Mouse (Mus musculus): ENCODE results near the gene Hectd4. TPM values are rescaled to one million over a fixed set of nuclear protein-coding genes. Genes with fewer than 3 reads are reported as not detected.

Gene Hectd4
- polyA plus RNA-seq, 1 experiment, result 8.6 TPM

DNA sequence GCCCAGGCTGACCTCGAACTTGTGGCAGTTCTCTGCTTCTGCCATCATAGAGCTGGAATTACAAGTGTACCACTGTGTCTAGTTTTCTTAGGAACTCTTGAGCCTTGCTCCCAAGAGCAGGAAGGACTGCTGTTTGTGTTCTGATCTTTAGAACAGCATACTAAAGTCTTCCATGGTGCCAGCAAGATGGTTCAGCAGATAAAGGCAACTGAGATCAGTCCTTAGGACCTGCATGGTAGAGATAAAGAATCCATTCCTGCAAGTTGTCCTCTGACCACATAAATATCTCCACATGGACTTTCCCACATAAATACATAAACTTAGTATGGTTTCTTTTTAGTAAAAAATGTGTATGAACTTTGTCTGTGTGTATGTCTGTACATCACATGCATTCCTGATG is 22.7 kb downstream of the Hectd4 start:
- H3K36me3 ChIP-seq (replicated peaks; ENCODE audit: low read length), result peaks cover 16% of the 10 kb centered on the region
- H3K4me3 ChIP-seq (replicated peaks), result peak overlapping the region; percentile 9
- no peaks in the 10 kb centered on the region for H3K27me3 ChIP-seq (replicated peaks)
- TF ChIP-seq GATA1 (IDR thresholded peaks at IDR 0.05; ENCODE audit: borderline replicate concordance, low read length) (no peak), FLI1 (IDR thresholded peaks at IDR 0.05; ENCODE audit: low read length) (no peak)
- H3K4me1 ChIP-seq, result peaks cover 97% of the 10 kb centered on the region
- H3K9me3 ChIP-seq, result no peaks in the 10 kb centered on the region

DNA sequence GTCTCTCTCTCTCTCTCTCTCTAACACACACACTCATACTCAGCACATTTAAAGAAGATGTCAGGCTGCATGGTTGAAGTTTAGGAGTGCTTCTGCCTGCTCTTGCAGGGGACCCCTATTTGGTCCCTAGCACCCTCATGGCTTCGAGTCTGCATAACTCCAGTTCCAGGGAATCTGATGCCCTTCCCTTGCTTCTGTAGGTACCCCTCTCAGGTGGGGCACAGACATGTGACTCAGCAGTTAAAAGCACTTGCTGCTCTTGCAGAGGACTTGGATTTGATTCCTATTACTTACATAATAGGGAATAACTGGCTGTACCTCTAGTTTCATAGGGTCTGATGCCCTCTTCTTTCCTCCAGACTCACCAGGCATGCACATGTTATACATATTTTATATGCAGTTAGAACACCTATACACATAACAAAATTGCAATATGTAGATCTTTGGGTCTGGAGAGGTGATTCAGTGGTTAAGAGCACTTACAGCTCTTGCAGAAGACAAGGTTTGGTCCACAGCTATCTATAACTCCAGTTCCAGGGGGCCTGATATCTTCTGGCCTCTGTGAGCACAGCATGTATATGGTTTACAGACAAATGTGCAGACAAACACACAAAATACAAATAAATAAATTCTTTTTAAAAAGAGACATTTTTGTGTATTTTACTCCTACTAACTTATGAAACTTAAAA is 23.8 kb downstream of the Hectd4 start:
- Histone ChIP-seq H3K4me1 (peaks cover 98% of the 10 kb centered on the region), H3K36me3 (replicated peaks; ENCODE audit: low read length) (peaks cover 18% of the 10 kb centered on the region), H3K4me3 (replicated peaks) (no peak overlapping the region)

GRCm38 (mm10) chr5:121244365-121244731 is 24.3 kb downstream of the Hectd4 start:
- no peak for TF ChIP-seq FLI1 (IDR thresholded peaks at IDR 0.05; ENCODE audit: low read length)
- no peak for TF ChIP-seq GATA1 (IDR thresholded peaks at IDR 0.05; ENCODE audit: borderline replicate concordance, low read length)
- H3K36me3 ChIP-seq (replicated peaks; ENCODE audit: low read length), result peaks cover 18% of the 10 kb centered on the region
- peaks cover 98% of the 10 kb centered on the region for H3K4me1 ChIP-seq
- no peak overlapping the region for H3K4me3 ChIP-seq (replicated peaks)
- no peaks in the 10 kb centered on the region for H3K9me3 ChIP-seq
- H3K27me3 ChIP-seq (replicated peaks), result no peaks in the 10 kb centered on the region

More for the DNA sequence above, 23.8 kb downstream of the Hectd4 start:
- no peaks in the 10 kb centered on the region for H3K9me3 ChIP-seq
- no peaks in the 10 kb centered on the region for H3K27me3 ChIP-seq (replicated peaks)
- TF ChIP-seq GATA1 (IDR thresholded peaks at IDR 0.05; ENCODE audit: borderline replicate concordance, low read length), result no peak
- TF ChIP-seq FLI1 (IDR thresholded peaks at IDR 0.05; ENCODE audit: low read length), result no peak

DNA sequence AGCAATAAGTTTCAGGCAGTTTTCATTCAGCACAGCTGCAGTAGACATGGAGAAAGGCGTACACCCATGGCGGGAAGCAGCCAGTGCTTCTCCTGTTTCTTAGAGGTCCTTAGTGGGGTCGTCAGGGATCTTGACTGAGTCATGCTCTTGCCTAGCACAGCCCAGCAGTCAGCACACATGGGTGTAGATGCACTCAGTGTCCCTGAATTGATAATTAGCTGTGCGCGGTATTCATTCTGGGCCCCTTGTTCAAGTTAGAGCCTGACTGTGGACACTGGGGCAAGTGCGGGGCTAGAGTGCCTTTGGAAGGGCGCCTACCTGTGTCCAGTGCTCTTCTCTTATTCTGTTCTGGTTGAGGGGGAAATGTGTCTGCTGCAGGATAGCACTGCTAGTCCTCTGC is 25.2 kb downstream of the Hectd4 start:
- H3K36me3 ChIP-seq (replicated peaks; ENCODE audit: low read length), result peaks cover 16% of the 10 kb centered on the region
- no peak for TF ChIP-seq FLI1 (IDR thresholded peaks at IDR 0.05; ENCODE audit: low read length)
- TF ChIP-seq GATA1 (IDR thresholded peaks at IDR 0.05; ENCODE audit: borderline replicate concordance, low read length), result no peak
- no peaks in the 10 kb centered on the region for H3K9me3 ChIP-seq
- H3K4me1 ChIP-seq, result peaks cover 98% of the 10 kb centered on the region
- H3K4me3 ChIP-seq (replicated peaks), result no peak overlapping the region
- no peaks in the 10 kb centered on the region for H3K27me3 ChIP-seq (replicated peaks)

DNA sequence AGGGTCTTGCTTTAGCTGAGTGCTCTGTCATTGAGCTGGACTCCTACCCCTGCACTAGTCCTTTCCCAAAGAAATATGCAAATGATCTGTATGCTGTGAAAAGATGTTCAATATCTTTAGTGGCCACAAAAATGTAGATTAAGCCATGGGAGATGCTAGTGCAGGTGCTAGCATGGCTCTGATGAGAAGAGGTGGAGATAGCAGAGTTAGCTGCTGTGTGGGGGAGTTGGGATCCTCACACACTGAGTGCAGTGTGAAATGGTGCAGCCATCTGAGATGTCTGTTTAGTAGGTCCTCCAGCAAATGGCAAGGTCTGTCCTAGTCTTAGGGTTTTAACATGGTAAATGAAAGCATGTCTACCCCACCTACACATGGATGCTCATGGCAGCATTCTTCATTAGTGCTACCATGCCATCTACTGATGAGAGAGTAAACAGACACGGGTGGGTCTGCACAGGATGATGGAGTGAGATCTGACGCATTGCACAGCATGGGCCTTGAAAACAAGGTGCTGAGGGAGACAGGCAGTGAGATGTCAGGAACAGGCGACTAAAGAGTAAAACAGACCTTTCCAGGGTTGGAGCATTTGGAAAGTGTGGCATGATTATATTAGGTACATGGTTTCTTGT is 28.9 kb downstream of the Hectd4 start:
- TF ChIP-seq FLI1 (IDR thresholded peaks at IDR 0.05; ENCODE audit: low read length) (no peak), GATA1 (IDR thresholded peaks at IDR 0.05; ENCODE audit: borderline replicate concordance, low read length) (no peak)
- Histone ChIP-seq H3K4me3 (replicated peaks) (peak overlapping the region; percentile 14), H3K4me1 (peaks cover 92% of the 10 kb centered on the region), H3K36me3 (replicated peaks; ENCODE audit: low read length) (peaks cover 35% of the 10 kb centered on the region), H3K9me3 (no peaks in the 10 kb centered on the region), H3K27me3 (replicated peaks) (no peaks in the 10 kb centered on the region)

DNA sequence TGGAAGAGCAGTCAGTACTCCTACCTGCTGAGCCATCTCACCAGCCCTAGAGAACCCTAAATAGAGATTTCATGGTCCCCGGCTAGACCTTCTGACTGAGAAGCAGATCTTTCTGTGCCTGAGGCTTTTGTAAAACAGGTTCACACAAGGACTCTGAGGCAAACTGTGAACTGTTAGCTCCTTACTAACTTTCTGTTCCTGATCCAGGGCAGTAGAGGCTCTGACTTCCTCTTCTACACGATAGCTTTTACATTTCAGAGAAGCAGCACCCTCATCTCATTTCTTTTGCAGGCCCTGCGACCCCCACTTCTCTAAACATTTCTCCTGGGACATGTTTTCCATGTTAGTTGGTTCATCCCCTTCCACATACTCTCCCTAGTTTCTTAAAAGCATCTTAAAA is 29.7 kb downstream of the Hectd4 start:
- no peaks in the 10 kb centered on the region for H3K27me3 ChIP-seq (replicated peaks)
- H3K4me3 ChIP-seq (replicated peaks), result no peak overlapping the region
- peaks cover 92% of the 10 kb centered on the region for H3K4me1 ChIP-seq
- H3K9me3 ChIP-seq, result no peaks in the 10 kb centered on the region
- peaks cover 43% of the 10 kb centered on the region for H3K36me3 ChIP-seq (replicated peaks; ENCODE audit: low read length)
- TF ChIP-seq GATA1 (IDR thresholded peaks at IDR 0.05; ENCODE audit: borderline replicate concordance, low read length) (no peak), FLI1 (IDR thresholded peaks at IDR 0.05; ENCODE audit: low read length) (no peak)

GRCm38 (mm10) chr5:121251813-121252212 is 31.8 kb downstream of the Hectd4 start:
- Histone ChIP-seq H3K4me3 (replicated peaks) (no peak overlapping the region), H3K36me3 (replicated peaks; ENCODE audit: low read length) (peaks cover 63% of the 10 kb centered on the region), H3K9me3 (no peaks in the 10 kb centered on the region), H3K4me1 (peaks cover 92% of the 10 kb centered on the region), H3K27me3 (replicated peaks) (no peaks in the 10 kb centered on the region)
- TF ChIP-seq GATA1 (IDR thresholded peaks at IDR 0.05; ENCODE audit: borderline replicate concordance, low read length) (no peak), FLI1 (IDR thresholded peaks at IDR 0.05; ENCODE audit: low read length) (no peak)

DNA sequence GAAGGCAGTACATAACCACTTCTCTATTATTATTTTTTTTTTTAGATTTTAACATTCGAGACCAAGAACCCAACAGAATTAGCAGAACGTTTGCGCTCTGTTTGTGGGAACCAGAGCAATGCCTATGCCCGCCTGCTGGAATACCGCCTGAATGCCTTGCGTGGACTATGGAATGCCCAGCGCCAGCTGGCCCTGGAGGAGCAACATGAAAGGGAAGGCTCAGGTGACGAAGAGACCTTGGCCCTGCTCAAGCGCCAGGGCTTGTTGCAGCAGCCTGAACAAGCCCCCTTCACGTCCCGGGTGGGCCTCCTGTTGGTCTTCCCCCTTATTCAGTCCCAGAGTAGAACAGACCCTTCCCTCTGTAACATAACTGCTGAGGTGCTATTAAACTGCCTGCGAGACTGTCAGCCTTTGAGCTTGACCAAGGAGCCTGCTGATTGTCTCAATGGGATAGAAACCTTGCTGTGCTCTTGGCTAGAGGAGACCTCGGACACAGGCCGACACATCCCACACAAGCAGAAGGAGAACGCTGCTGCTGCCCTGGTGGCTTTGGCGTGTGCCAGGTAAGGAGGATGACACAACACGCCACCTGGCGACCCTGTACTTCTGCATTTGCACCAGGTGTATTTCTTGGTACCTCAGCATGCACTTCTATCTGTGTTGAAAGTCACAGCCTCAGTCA is 33.9 kb downstream of the Hectd4 start:
- Histone ChIP-seq H3K9me3 (no peaks in the 10 kb centered on the region), H3K36me3 (replicated peaks; ENCODE audit: low read length) (peaks cover 75% of the 10 kb centered on the region), H3K4me3 (replicated peaks) (no peak overlapping the region), H3K4me1 (peaks cover 90% of the 10 kb centered on the region), H3K27me3 (replicated peaks) (no peaks in the 10 kb centered on the region)
- TF ChIP-seq GATA1 (IDR thresholded peaks at IDR 0.05; ENCODE audit: borderline replicate concordance, low read length) (no peak), FLI1 (IDR thresholded peaks at IDR 0.05; ENCODE audit: low read length) (no peak)

GRCm38 (mm10) chr5:121254977-121255376 is 35.0 kb downstream of the Hectd4 start:
- Histone ChIP-seq H3K4me3 (replicated peaks) (peak overlapping the region; percentile 72), H3K27me3 (replicated peaks) (no peaks in the 10 kb centered on the region), H3K4me1 (peaks cover 85% of the 10 kb centered on the region), H3K36me3 (replicated peaks; ENCODE audit: low read length) (peaks cover 84% of the 10 kb centered on the region), H3K9me3 (no peaks in the 10 kb centered on the region)
- TF ChIP-seq FLI1 (IDR thresholded peaks at IDR 0.05; ENCODE audit: low read length) (no peak), GATA1 (IDR thresholded peaks at IDR 0.05; ENCODE audit: borderline replicate concordance, low read length) (no peak)

- Histone ChIP-seq H3K27me3 (replicated peaks) (no peaks in the 10 kb centered on the region), H3K4me3 (replicated peaks) (no peak overlapping the region), H3K4me1 (peaks cover 36% of the 10 kb centered on the region), H3K36me3 (replicated peaks; ENCODE audit: low read length) (peaks cover 91% of the 10 kb centered on the region), H3K9me3 (no peaks in the 10 kb centered on the region)
- TF ChIP-seq GATA1 (IDR thresholded peaks at IDR 0.05; ENCODE audit: borderline replicate concordance, low read length) (no peak), FLI1 (IDR thresholded peaks at IDR 0.05; ENCODE audit: low read length) (no peak)
Observed at GRCm38 (mm10) chr5:121261806-121262205, 41.8 kb downstream of the Hectd4 start.

Data from megakaryocyte, embryonic 14.5 days (primary cell).